Mouse (Mus musculus) gastrocnemius, postnatal 4 days (tissue): ENCODE results near the gene Tcn2. TPM values are rescaled to one million over a fixed set of nuclear protein-coding genes. Genes with fewer than 3 reads are reported as not detected.

ENCODE experiments used
- DNase-seq, 2 experiments: peaks; one replicate each; pipeline ENCODE4 v3.0.0; 2021 to 2022; ENCODE audit warnings: low spot score in 2 of 2, mixed read lengths in 2 of 2
- total RNA-seq, 2 experiments: library from RNA; stranded (reverse); gene quantifications; 2 replicates each; pipeline ENCODE4 v1.2.3; 2021

Gene Tcn2
- total RNA-seq, 2 experiments from 2014 or later = 25.2 to 32.3 TPM

DNA sequence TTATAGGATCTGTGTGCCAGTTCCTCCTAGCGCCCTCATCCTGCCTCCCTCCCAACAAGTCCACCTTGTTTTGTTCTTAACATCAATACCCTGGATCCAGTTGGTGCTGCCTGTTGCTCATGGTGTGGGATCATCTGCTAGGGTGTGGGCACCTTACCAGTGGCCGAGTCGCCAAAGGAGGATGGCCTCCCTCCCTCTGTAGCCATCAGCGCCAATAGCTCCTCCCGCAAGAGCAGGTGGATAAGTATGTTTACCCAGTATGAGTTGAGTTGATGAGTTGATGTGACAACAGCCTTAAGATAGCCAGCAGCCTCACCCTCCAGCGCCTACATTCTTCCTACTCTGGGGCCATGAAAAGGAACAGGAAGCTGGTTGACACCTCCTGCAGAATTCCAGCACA, 31.7 kb downstream of the Tcn2 start:
- DNase-seq = no peak

DNA sequence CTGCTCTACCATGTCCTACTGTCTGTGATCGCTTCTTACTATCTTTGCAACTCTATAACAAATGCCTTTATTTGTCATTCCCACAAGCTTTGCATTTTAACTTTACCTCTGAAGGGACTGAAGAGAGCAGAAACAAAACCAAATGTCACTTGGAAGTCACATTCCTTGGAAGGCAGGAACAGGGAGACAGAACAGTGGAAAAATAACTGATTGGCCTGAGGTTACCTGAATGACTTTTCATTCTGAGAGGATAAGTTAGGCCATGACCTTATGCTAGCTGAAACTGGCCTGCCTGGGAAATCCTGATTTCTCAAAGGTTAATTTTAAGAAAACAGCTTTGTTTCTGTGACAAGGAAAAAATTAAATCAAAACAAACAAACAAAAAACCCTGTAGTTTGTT, 36.0 kb downstream of the Tcn2 start:
- no peak for DNase-seq

DNA sequence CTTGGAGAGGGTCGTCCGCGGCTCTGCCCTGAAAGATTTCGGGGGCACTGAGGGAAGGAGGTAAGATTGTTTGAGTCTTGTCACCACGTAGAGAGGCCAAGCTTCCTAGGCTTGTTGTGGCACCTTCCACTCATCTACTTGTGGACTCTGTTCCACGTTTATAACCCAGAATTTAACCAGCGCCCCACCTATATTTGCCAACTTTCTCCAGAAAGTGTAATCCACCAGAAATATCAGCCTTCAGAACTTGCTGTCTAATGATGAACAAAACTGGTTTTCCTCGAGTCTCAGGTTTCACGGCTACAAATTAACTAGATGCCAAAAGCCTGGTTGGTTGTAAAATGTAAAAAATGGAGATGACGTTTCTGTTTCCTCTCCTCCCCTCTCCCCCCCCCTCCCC, 36.5 kb downstream of the Tcn2 start:
- DNase-seq = no peak

DNA sequence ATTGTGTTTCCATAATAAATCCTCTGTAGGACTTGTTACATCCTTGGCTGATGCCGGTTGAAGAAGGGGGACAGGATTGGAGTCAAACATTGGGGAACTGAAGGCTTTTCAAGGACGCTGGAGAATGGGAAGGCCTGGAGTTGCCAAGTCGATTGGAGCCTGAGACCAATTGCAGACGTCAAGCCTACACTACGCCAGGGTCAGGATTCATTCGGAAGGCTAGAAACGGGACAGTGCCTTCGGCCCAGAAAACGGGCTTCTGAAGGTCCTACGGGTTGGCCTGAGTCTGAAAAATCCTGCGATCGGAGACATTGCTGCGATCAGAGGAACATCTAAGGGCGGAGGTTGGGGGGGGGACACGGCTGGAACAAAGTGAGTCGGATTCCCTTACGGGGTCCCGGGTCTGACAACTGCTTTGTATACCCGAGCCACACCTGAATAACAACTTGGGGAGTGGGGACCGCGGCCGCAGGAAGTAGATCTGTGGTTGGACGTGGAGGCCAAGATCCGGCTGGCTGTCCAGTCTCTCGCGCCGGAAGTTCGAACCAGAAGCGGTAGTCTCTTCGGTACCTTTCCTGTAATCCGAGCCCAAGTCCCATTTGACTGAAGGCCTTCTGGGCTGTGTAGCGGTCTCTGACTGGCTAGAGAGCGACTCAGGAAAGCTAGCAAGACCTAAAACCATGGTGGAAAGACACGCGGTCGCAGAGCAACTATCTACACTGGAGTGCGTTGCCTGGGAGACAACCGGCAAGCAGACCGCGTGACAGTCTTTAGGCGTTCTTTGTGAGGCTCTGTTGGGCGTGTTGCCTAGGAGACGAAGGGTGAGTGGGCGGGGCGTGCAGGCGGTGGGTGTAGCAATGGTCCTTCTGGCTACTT, 37.3 kb downstream of the Tcn2 start, which contains the start of the genes 4921536K21Rik and Dusp18:
TSS of gene 4921536K21Rik (minus strand) at position 693 of the 876 bp plus-strand sequence.
TSS of gene Dusp18 (plus strand) at position 835 of the 876 bp plus-strand sequence.
- DNase-seq = peak; percentile 61 to 86

DNA sequence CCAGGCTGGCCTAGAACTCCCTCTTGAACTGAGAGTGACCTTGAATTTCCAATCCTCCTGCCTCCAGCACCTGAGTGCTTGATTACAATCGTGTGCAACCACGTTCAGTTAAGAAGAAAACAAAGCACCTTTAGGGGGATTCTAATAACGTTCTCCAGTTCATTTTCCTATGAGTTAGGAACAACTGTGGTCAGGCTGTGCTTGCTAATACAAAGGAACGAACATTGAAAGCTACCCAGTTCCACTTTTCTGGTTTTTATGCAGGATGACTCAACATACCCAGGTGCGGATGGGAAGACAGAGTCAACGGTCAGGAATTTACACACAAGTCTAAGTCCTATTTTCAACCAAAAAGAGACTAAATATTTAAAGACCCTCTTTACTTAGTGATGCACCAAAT, 38.0 kb downstream of the Tcn2 start:
- no peak for DNase-seq

DNA sequence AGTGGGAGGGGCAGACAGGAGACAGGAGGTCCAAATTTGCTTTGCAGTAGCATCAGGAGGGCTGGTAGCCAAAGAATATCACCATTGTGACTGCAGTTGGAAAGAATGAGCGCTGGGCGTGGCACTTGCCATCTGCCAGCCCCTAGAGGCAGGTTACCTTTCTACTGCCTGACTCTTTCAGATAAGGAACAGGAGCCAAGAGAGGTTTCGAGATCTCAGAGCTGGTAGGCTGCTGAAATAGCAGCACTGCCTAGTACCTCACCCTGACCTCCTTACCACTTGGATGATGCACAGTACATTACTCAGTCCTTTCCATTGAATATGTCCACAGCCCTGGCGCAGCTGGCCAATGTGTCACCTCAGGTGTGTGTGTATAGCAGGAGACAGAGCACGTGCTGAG, 44.6 kb downstream of the Tcn2 start:
- no peak for DNase-seq

DNA sequence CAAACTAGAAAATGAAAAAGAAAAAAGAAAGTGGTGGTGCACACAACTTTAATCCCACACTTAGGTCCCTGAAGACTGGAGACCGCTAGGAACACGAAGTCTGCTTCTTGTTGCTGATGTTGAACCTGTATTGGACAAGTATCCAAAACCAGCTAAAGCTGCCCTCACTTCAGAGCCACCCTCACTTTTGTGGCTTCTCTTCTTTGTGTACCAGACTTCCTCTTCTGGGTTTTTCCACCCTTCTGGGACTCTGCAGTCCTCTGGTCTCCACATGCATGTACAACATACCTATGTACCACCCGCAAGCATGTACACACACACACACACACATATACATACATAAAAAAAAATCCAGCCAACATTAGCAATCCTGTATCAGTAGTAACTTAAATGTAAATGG, 48.2 kb downstream of the Tcn2 start:
- no peak for DNase-seq

DNA sequence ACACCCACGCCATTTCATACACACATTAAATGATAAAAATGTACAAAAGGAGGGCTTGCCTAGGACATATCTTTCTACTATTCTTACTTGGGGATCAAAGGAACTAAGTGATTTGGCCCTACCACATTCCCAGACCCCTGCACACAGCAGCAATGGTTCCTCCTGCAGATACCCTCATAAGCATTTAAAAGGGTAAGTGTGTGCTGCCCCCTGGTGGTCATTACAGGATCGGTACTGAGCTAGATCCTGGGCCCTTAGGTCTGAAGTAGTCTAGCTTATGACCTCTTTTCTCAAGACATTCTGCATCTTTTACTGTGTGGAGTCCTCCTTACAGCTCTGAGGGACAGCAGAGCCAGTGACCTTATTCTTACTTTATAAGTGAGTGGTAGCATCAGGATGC, 52.1 kb downstream of the Tcn2 start:
- DNase-seq = peak; percentile 46 to 59

DNA sequence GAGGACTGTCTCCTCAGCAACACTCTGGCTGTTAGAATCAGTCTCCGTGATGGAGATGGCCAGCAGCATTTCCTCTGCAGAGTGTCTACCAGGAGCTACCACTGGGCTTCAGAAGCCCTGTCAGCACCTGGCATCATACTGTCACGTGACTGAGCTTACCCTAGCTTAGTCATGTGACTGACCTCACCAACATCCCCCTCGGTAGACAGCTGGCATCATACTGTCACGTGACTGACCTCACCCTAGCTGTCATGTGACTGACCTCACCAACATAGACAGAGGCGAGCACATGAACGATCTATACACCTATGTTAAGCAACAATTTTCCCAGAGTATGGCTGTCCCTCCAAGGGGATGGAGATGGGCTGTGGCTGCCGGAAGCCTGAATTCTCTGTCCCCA, 53.3 kb downstream of the Tcn2 start:
- DNase-seq = no peak

DNA sequence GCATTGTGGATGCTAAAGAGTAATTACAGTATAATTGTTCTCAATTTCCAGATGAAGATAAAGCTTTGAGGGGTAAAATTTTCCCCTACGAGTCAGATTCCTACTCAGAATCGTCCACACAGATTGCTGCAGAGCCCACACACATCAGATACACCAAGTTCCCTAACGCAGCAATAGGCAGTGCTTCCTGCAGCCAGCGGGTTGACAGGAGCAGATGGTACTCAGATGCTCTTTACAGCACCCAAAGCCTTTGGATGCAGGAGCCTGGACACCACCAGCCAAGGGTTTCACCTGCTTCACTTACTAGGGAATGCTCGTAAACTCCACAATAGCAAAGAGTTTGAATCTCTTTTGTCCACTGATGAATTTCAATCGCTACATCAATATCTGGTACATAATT, 55.5 kb downstream of the Tcn2 start:
- DNase-seq = no peak

Other genes with a start within 250 kb of the Tcn2 start
- gene Osbp2, start 68.3 kb downstream of the Tcn2 start, total RNA-seq = 1 to 10 TPM; 1.1 to 1.7 TPM
- gene 4921536K21Rik, start 37.1 kb downstream of the Tcn2 start, total RNA-seq = under 1 TPM; 0.17 to 0.21 TPM
- 1 to 10 TPM; 4.3 to 4.7 TPM for gene Dusp18, start 36.9 kb downstream of the Tcn2 start, total RNA-seq
- 10 to 100 TPM; 11.1 to 11.5 TPM for gene Slc35e4, start 17.5 kb downstream of the Tcn2 start, total RNA-seq
- 10 to 100 TPM; 47.7 to 53.1 TPM for gene Pes1, start 31.8 kb upstream of the Tcn2 start, total RNA-seq
- not detected for gene 4930556J24Rik, start 44.6 kb upstream of the Tcn2 start, total RNA-seq
- 1 to 10 TPM; 4.9 to 5.0 TPM for gene Gal3st1, start 51.5 kb upstream of the Tcn2 start, total RNA-seq
- under 1 TPM in 1 of 2 experiments, not detected in 1; 0.18 TPM for gene Sec14l4, start 99.3 kb upstream of the Tcn2 start, total RNA-seq
- gene Sec14l3, start 132.7 kb upstream of the Tcn2 start, total RNA-seq = not detected
- 10 to 100 TPM in 1 of 2 experiments, 1 to 10 TPM in 1; 10.0 to 12.5 TPM for gene Mtfp1, start 163.3 kb upstream of the Tcn2 start, total RNA-seq
- 1 to 10 TPM; 2.3 to 2.6 TPM for gene Sec14l2, start 191.3 kb upstream of the Tcn2 start, total RNA-seq
- 10 to 100 TPM; 12.8 to 18.1 TPM for gene Rnf215, start 203.0 kb upstream of the Tcn2 start, total RNA-seq
- 10 to 100 TPM in 1 of 2 experiments, 1 to 10 TPM in 1; 8.7 to 10.3 TPM for gene Ccdc157, start 228.1 kb upstream of the Tcn2 start, total RNA-seq
- gene Sf3a1, start 228.2 kb upstream of the Tcn2 start, total RNA-seq = 10 to 100 TPM; 41.2 to 50.6 TPM